Mouse (Mus musculus) midbrain, embryonic 16.5 days (tissue): ENCODE results near the gene Itgb4. TPM values are rescaled to one million over a fixed set of nuclear protein-coding genes. Genes with fewer than 3 reads are reported as not detected.

Experiments used
- ATAC-seq: fragments of 200-750 bp; cut with Nextera tagmentation; 2 replicates; pipeline ENCODE4 v1.8.0; 2017; ENCODE audit warnings: moderate TSS enrichment
- H3K27ac ChIP-seq: fragments of 300-500 bp; sonication (generic); 2 replicates; pipeline ENCODE4 v1.5.1; 2014; ENCODE audit warnings: mild to moderate bottlenecking, low read length, mixed read lengths
- H3K27me3 ChIP-seq: fragments of 300-500 bp; sonication (generic); 2 replicates; pipeline ENCODE4 v1.6.1; 2014; ENCODE audit warnings: low read depth, low read length, mixed read lengths; ENCODE audit not compliant: control insufficient read depth, insufficient read depth
- H3K36me3 ChIP-seq: fragments of 300-500 bp; sonication (generic); 2 replicates; pipeline ENCODE4 v1.6.1; 2014; ENCODE audit warnings: mild to moderate bottlenecking, low read length, moderate library complexity, mixed read lengths; ENCODE audit not compliant: control insufficient read depth, insufficient read depth
- H3K4me1 ChIP-seq: fragments of 300-500 bp; sonication (generic); 2 replicates; pipeline ENCODE4 v1.6.1; 2014; ENCODE audit warnings: mild to moderate bottlenecking, low read length, mixed read lengths; ENCODE audit not compliant: control insufficient read depth, insufficient read depth
- H3K4me2 ChIP-seq: fragments of 300-500 bp; sonication (generic); 2 replicates; pipeline ENCODE4 v1.6.1; 2014; ENCODE audit warnings: mild to moderate bottlenecking, low read length, mixed read lengths
- H3K4me3 ChIP-seq: fragments of 300-500 bp; sonication (generic); 2 replicates; pipeline ENCODE4 v1.5.1; 2014; ENCODE audit warnings: low read depth, mild to moderate bottlenecking, low read length, moderate library complexity, mixed read lengths
- H3K9ac ChIP-seq: fragments of 300-500 bp; sonication (generic); 2 replicates; pipeline ENCODE4 v1.6.1; 2014; ENCODE audit warnings: low read depth, low read length, mixed read lengths
- H3K9me3 ChIP-seq: fragments of 300-500 bp; sonication (generic); replicated peaks from 2 replicates; pipeline ENCODE4 v1.6.1; 2014; ENCODE audit warnings: mild to moderate bottlenecking, low read length, mixed read lengths; ENCODE audit not compliant: control insufficient read depth, poor library complexity, severe bottlenecking
- WGBS: fragments of 180-500 bp; shearing (Covaris S2); extraction: QIAGEN DNeasy Blood & Tissue Kit; methylation state at CpG from one replicate; pipeline ENCODE4 v1.1.7; 2014; 5-methylcytosine and 5-hydroxymethylcytosine counted together
- polyA plus RNA-seq: library from polyadenylated mRNA; unstranded; fragments of >200 nt; fragmentation: Nextera tagmentation; extraction: Ambion mirVana; gene quantifications from 2 replicates; pipeline ENCODE4 v1.2.1, GENCODE M21; 2015

The Itgb4 gene
- polyA plus RNA-seq, 1 experiment from 2014 or later, result 0.64 TPM

- Histone ChIP-seq H3K9ac (no peak overlapping the region), H3K27me3 (no peaks in the 10 kb centered on the region), H3K4me2 (no peak overlapping the region), H3K36me3 (no peaks in the 10 kb centered on the region), H3K27ac (no peak overlapping the region), H3K4me1 (no peaks in the 10 kb centered on the region), H3K9me3 (no peaks in the 10 kb centered on the region), H3K4me3 (no peak overlapping the region)
- no peak for ATAC-seq
- WGBS, result 89% methylated on average over 6 of the region's 6 CpGs
These were observed 66.1 kb downstream of the Itgb4 start for GRCm38 (mm10) chr11:116040593-116040992.

GRCm38 (mm10) chr11:116041833-116042232, 67.3 kb downstream of the Itgb4 start:
- H3K9ac ChIP-seq, result no peak overlapping the region
- no peaks in the 10 kb centered on the region for H3K36me3 ChIP-seq
- no peak overlapping the region for H3K4me2 ChIP-seq
- no peaks in the 10 kb centered on the region for H3K9me3 ChIP-seq
- no peaks in the 10 kb centered on the region for H3K27me3 ChIP-seq
- H3K27ac ChIP-seq, result no peak overlapping the region
- H3K4me3 ChIP-seq, result no peak overlapping the region
- WGBS, result 98% methylated on average over 2 of the region's 2 CpGs
- no peaks in the 10 kb centered on the region for H3K4me1 ChIP-seq
- no peak for ATAC-seq

- Histone ChIP-seq H3K4me2 (no peak overlapping the region), H3K36me3 (no peaks in the 10 kb centered on the region), H3K9me3 (no peaks in the 10 kb centered on the region), H3K4me1 (no peaks in the 10 kb centered on the region), H3K4me3 (no peak overlapping the region), H3K27me3 (no peaks in the 10 kb centered on the region), H3K9ac (no peak overlapping the region), H3K27ac (no peak overlapping the region)
- no peak for ATAC-seq
- WGBS, result 95% methylated on average over 5 of the region's 5 CpGs
These were observed 68.0 kb downstream of the Itgb4 start for GRCm38 (mm10) chr11:116042372-116043138.

GRCm38 (mm10) chr11:116043286-116043685, 68.8 kb downstream of the Itgb4 start:
- H3K9ac ChIP-seq, result no peak overlapping the region
- H3K27me3 ChIP-seq, result no peaks in the 10 kb centered on the region
- no peaks in the 10 kb centered on the region for H3K9me3 ChIP-seq
- no peak overlapping the region for H3K27ac ChIP-seq
- H3K4me1 ChIP-seq, result no peaks in the 10 kb centered on the region
- no peaks in the 10 kb centered on the region for H3K36me3 ChIP-seq
- no peak overlapping the region for H3K4me2 ChIP-seq
- H3K4me3 ChIP-seq, result no peak overlapping the region
- ATAC-seq, result no peak
- WGBS, result 100% methylated on average over 1 of the region's 1 CpGs

GRCm38 (mm10) chr11:116045173-116045572, 70.7 kb downstream of the Itgb4 start:
- 98% methylated on average over 6 of the region's 6 CpGs for WGBS
- H3K4me2 ChIP-seq, result no peak overlapping the region
- H3K4me1 ChIP-seq, result no peaks in the 10 kb centered on the region
- no peak overlapping the region for H3K27ac ChIP-seq
- peaks cover 11% of the 10 kb centered on the region for H3K36me3 ChIP-seq
- no peak overlapping the region for H3K9ac ChIP-seq
- ATAC-seq, result no peak
- no peaks in the 10 kb centered on the region for H3K27me3 ChIP-seq
- no peak overlapping the region for H3K4me3 ChIP-seq
- no peaks in the 10 kb centered on the region for H3K9me3 ChIP-seq

GRCm38 (mm10) chr11:116049610-116050009, 75.1 kb downstream of the Itgb4 start:
- Histone ChIP-seq H3K4me2 (no peak overlapping the region), H3K27ac (no peak overlapping the region), H3K27me3 (no peaks in the 10 kb centered on the region), H3K9me3 (no peaks in the 10 kb centered on the region), H3K4me1 (no peaks in the 10 kb centered on the region), H3K36me3 (peaks cover 30% of the 10 kb centered on the region), H3K9ac (no peak overlapping the region), H3K4me3 (no peak overlapping the region)
- ATAC-seq, result no peak
- 81% methylated on average over 2 of the region's 2 CpGs for WGBS

GRCm38 (mm10) chr11:116050196-116050595, 75.7 kb downstream of the Itgb4 start:
- H3K27me3 ChIP-seq, result no peaks in the 10 kb centered on the region
- no peak overlapping the region for H3K4me2 ChIP-seq
- peaks cover 36% of the 10 kb centered on the region for H3K36me3 ChIP-seq
- no peak overlapping the region for H3K27ac ChIP-seq
- H3K4me3 ChIP-seq, result no peak overlapping the region
- no peaks in the 10 kb centered on the region for H3K4me1 ChIP-seq
- no peak overlapping the region for H3K9ac ChIP-seq
- H3K9me3 ChIP-seq, result no peaks in the 10 kb centered on the region
- ATAC-seq, result no peak
- WGBS, result 77% methylated on average over 4 of the region's 4 CpGs

GRCm38 (mm10) chr11:116053510-116054229, 79.2 kb downstream of the Itgb4 start:
- H3K4me3 ChIP-seq, result no peak overlapping the region
- H3K4me2 ChIP-seq, result no peak overlapping the region
- peaks cover 41% of the 10 kb centered on the region for H3K36me3 ChIP-seq
- H3K9ac ChIP-seq, result no peak overlapping the region
- no peak overlapping the region for H3K27ac ChIP-seq
- no peak for ATAC-seq
- no peaks in the 10 kb centered on the region for H3K27me3 ChIP-seq
- no peaks in the 10 kb centered on the region for H3K9me3 ChIP-seq
- WGBS, result 95% methylated on average over 9 of the region's 9 CpGs
- no peaks in the 10 kb centered on the region for H3K4me1 ChIP-seq

GRCm38 (mm10) chr11:116055873-116056272, 81.4 kb downstream of the Itgb4 start:
- WGBS, result 98% methylated on average over 11 of the region's 11 CpGs
- no peak for ATAC-seq

More at GRCm38 (mm10) chr11:116055873-116056272, 81.4 kb downstream of the Itgb4 start:
- H3K36me3 ChIP-seq, result peaks cover 49% of the 10 kb centered on the region
- no peak overlapping the region for H3K4me3 ChIP-seq
- H3K4me2 ChIP-seq, result no peak overlapping the region
- H3K4me1 ChIP-seq, result no peaks in the 10 kb centered on the region
- no peak overlapping the region for H3K27ac ChIP-seq
- H3K9me3 ChIP-seq, result no peaks in the 10 kb centered on the region
- H3K9ac ChIP-seq, result no peak overlapping the region
- H3K27me3 ChIP-seq, result no peaks in the 10 kb centered on the region
